Mouse (Mus musculus) stomach, embryonic 14.5 days (tissue): Measurements from ENCODE around the gene Olfr1414. TPM values are rescaled to one million over a fixed set of nuclear protein-coding genes. Genes with fewer than 3 reads are reported as not detected.
"Not testable (repeated sequence)": the region's sequence is repeated elsewhere in the genome, so short reads cannot be mapped to it uniquely, and the experiment has no call there.

Experiments used
- ATAC-seq: fragments of 200-750 bp; cut with Nextera tagmentation; 2 replicates; pipeline ENCODE4 v1.8.0; 2017; ENCODE audit warnings: low read depth, moderate TSS enrichment; ENCODE audit not compliant: insufficient number of reproducible peaks, insufficient read depth, low FRiP score
- H3K27ac ChIP-seq: fragments of 300-500 bp; sonication (generic); 2 replicates; pipeline ENCODE4 v1.5.1; 2014; ENCODE audit warnings: mild to moderate bottlenecking, low read length, moderate library complexity, mixed read lengths
- H3K27me3 ChIP-seq: fragments of 300-500 bp; sonication (generic); 2 replicates; pipeline ENCODE4 v1.6.1; 2014; ENCODE audit warnings: low read length, control low read depth, mixed read lengths; ENCODE audit not compliant: control insufficient read depth, insufficient read depth
- H3K36me3 ChIP-seq: fragments of 300-500 bp; sonication (generic); 2 replicates; pipeline ENCODE4 v1.6.1; 2014; ENCODE audit warnings: mild to moderate bottlenecking, control low read depth, low read length, moderate library complexity, mixed read lengths; ENCODE audit not compliant: control insufficient read depth, insufficient read depth
- H3K4me1 ChIP-seq: fragments of 300-500 bp; sonication (generic); 2 replicates; pipeline ENCODE4 v1.6.1; 2014; ENCODE audit warnings: low read length, control low read depth, mixed read lengths; ENCODE audit not compliant: control insufficient read depth, insufficient read depth
- H3K4me2 ChIP-seq: fragments of 300-500 bp; sonication (generic); replicated peaks from 2 replicates; pipeline ENCODE4 v1.6.1; 2014; ENCODE audit warnings: low read depth, low read length, control low read depth
- H3K4me3 ChIP-seq: fragments of 300-500 bp; sonication (generic); 2 replicates; pipeline ENCODE4 v1.5.1; 2014; ENCODE audit warnings: low read depth, low read length, control low read depth
- H3K9ac ChIP-seq: fragments of 300-500 bp; sonication (generic); replicated peaks from 2 replicates; pipeline ENCODE4 v1.6.1; 2014; ENCODE audit warnings: low read depth, mild to moderate bottlenecking, control low read depth, low read length, moderate library complexity, mixed read lengths
- H3K9me3 ChIP-seq: fragments of 300-500 bp; sonication (generic); 2 replicates; pipeline ENCODE4 v1.6.1; 2016; ENCODE audit warnings: low read depth, low read length, control low read depth; ENCODE audit not compliant: control insufficient read depth
- WGBS: fragments of 180-500 bp; shearing (Covaris S2); extraction: QIAGEN DNeasy Blood & Tissue Kit; methylation state at CpG from one replicate; pipeline ENCODE4 v1.1.7; 2014; 5-methylcytosine and 5-hydroxymethylcytosine counted together
- polyA plus RNA-seq: library from polyadenylated mRNA; unstranded; fragments of >200 nt; fragmentation: Nextera tagmentation; extraction: Ambion mirVana; gene quantifications from 2 replicates; pipeline ENCODE4 v1.2.1, GENCODE M21; 2014

Olfr1414 gene
- polyA plus RNA-seq: not detected in 2 replicates

DNA sequence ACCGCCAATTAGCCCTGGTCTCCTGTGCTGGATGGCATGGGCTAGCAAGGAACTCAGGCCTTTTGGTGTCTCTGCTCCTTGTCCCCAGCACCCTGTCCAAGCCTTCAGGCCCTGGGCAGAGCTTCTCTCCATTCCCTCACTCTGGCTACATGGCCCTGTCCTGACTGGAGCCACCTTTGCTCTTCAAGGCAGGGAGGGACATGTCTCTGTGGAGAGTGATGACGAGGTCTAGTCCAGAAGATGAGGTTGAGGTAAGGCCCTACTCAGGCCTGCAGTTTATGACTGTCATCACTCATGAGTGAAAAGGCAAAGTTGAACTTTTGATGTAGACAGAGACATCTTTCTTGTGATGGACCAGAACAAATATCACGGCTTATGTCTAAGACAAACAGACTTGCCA is at the start of gene Olfr1414:
Gene Olfr1414, minus strand, starts transcription at position 101 of the 400 bp plus-strand sequence.
- WGBS: 70% methylated on average over 3 of the region's 3 CpGs
- no peak for ATAC-seq
- H3K27ac ChIP-seq: no peak within 1 kb of the TSS

DNA sequence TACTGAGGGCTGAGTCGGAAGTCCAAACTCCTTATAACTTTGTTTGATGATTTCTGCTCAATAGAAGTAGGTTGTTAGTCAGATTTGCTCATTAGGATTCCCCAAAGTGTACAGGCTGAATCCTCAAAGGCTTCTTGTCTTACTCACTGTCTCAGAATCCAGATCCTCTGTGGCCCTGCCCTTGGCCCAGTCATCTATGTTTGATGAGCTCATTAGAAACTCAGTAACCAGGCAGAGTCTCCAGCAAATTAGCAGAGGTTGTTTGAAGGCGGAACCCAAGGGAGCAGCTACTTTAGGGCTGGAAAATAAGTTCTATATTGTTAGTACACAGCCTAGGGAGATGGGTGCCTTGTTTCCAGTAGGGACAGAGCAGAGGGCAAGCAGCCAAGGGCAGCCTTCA is 27.5 kb upstream of the Olfr1414 start:
- H3K27ac ChIP-seq: no peak overlapping the region
- 81% methylated on average over 2 of the region's 2 CpGs for WGBS
- ATAC-seq: no peak

More for the DNA sequence above, at the start of gene Olfr1414:
- Histone ChIP-seq H3K9ac (no peak within 1 kb of the TSS), H3K36me3 (no peaks in the 10 kb centered on the region), H3K4me1 (no peaks in the 10 kb centered on the region), H3K4me2 (no peak within 1 kb of the TSS), H3K9me3 (no peaks in the 10 kb centered on the region), H3K4me3 (no peak within 1 kb of the TSS), H3K27me3 (no peaks in the 10 kb centered on the region)

DNA sequence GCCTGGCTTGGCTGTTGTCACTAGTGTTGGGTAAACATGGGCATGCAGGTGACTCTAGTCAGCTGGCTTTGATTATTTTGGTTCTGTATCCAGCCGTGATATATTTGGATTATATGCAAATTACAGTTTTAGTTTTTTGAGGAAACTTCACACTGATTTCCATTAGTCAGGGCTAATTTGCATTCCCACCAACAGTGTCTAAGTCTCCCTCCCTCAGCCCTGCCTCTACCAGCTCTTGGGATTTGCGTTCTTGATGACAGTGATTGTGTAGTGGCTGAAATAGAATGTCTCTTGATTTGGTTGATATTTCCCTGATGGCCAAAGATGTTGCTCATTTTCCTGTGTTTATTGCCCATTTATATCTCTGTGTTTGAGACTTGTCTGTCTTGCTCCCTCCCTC is 20.6 kb upstream of the Olfr1414 start:
- no peak overlapping the region for H3K9ac ChIP-seq
- 48% methylated on average over 2 of the region's 2 CpGs for WGBS
- H3K36me3 ChIP-seq: no peaks in the 10 kb centered on the region
- H3K4me2 ChIP-seq: no peak overlapping the region
- ATAC-seq: no peak
- H3K9me3 ChIP-seq: no peaks in the 10 kb centered on the region
- no peaks in the 10 kb centered on the region for H3K27me3 ChIP-seq
- H3K4me3 ChIP-seq: no peak overlapping the region
- H3K4me1 ChIP-seq: no peaks in the 10 kb centered on the region
- H3K27ac ChIP-seq: no peak overlapping the region

More for the DNA sequence above, 27.5 kb upstream of the Olfr1414 start:
- H3K4me3 ChIP-seq: no peak overlapping the region
- no peaks in the 10 kb centered on the region for H3K27me3 ChIP-seq
- H3K9me3 ChIP-seq: no peaks in the 10 kb centered on the region
- no peaks in the 10 kb centered on the region for H3K36me3 ChIP-seq
- H3K4me1 ChIP-seq: no peaks in the 10 kb centered on the region
- no peak overlapping the region for H3K9ac ChIP-seq
- no peak overlapping the region for H3K4me2 ChIP-seq

DNA sequence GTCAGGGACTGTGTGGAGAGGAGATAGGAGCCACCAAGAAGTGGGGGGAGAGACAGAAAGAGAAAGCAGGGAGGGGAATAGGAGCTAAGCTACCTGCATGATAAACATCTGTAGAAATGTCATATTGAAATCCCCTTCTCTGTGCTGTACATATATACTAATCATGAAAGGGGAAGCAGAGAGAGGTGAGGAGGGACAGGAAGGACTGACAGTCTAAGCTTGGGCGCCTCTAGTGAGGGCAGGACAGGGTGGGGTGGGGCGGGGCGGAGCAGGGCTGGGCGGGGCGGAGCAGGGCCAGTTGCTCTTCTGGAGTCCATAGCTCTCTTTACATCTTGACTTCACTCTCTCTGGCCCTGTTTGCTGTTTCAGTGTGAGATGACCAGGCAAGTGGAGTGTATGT is 18.5 kb upstream of the Olfr1414 start:
- ATAC-seq: no peak
- Histone ChIP-seq H3K4me2 (no peak overlapping the region), H3K36me3 (no peaks in the 10 kb centered on the region), H3K27me3 (no peaks in the 10 kb centered on the region), H3K9ac (no peak overlapping the region), H3K4me3 (no peak overlapping the region), H3K27ac (no peak overlapping the region), H3K4me1 (no peaks in the 10 kb centered on the region), H3K9me3 (no peaks in the 10 kb centered on the region)
- WGBS: 27% methylated on average over 5 of the region's 5 CpGs

DNA sequence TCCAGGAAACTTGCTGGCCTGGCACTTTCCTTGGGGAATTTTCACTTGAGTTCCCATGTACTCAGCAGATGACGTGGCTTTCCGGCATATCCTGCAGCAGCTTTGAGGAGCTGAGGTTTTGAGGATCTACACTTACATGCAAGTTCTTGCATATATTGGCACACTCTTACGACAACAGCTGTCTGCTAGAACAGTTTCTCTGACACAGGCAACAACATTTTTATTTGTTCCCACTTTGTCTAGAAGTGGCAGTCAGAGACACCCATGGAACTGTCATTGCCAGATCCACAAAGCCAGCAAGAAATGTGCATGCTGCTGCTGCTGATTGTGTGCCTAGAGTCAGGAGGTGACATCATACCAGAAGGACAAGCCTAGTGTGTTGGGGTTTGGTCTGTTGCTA is 5.3 kb upstream of the Olfr1414 start:
- ATAC-seq: no peak
- Histone ChIP-seq H3K4me2 (no peak overlapping the region), H3K9me3 (no peaks in the 10 kb centered on the region), H3K27me3 (no peaks in the 10 kb centered on the region), H3K4me3 (no peak overlapping the region), H3K4me1 (no peaks in the 10 kb centered on the region), H3K27ac (no peak overlapping the region), H3K9ac (no peak overlapping the region), H3K36me3 (no peaks in the 10 kb centered on the region)
- 84% methylated on average over 3 of the region's 3 CpGs for WGBS

DNA sequence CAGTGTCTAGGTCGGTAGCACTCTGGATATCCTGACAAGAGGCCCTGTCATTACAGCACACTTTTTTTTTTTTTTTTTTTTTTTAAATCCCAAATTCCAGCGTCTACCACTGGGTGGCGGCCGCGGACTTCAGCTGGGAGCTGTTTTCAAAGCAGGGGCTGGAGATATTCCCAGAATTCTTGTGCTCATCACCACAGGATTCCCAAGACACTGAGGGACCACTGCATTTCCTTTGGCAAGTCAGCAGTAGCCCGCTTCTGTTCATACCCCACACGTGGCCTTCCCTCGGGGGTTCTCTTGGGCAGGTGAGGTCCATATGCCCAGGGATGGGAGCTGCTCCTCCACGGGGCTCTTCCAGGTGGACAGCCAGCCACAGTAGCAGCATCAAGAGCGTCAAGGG is 2.9 kb upstream of the Olfr1414 start:
- Histone ChIP-seq H3K9ac (no peak overlapping the region), H3K4me1 (no peaks in the 10 kb centered on the region), H3K27ac (no peak overlapping the region), H3K36me3 (no peaks in the 10 kb centered on the region), H3K4me2 (no peak overlapping the region), H3K4me3 (no peak overlapping the region), H3K9me3 (no peaks in the 10 kb centered on the region), H3K27me3 (no peaks in the 10 kb centered on the region)
- WGBS: 18% methylated on average over 10 of the region's 10 CpGs
- ATAC-seq: no peak

DNA sequence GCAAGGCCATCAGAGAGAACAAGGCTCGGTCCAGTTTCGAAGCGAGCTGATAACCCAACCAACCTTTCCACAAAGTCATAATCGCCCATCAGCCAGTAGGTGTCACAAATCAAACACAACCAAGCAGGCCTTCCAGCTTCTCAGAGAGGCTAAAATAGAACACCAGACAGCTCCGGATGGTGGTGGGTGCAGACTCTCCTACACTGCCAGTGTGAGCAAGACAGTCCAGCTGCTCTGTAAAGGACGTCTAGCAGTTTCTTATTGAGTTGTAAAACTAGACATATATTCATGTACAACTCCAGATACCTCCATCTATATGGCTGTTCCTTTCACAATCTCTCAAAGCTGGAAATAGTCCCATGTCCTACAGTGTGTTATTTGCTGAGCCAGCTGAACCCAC is 585 bp upstream of the Olfr1414 start:
- Histone ChIP-seq H3K27me3 (no peaks in the 10 kb centered on the region), H3K9me3 (no peaks in the 10 kb centered on the region), H3K4me1 (no peaks in the 10 kb centered on the region), H3K4me3 (no peak overlapping the region), H3K27ac (no peak overlapping the region), H3K4me2 (no peak overlapping the region), H3K36me3 (no peaks in the 10 kb centered on the region), H3K9ac (no peak overlapping the region)
- ATAC-seq: no peak
- 83% methylated on average over 6 of the region's 6 CpGs for WGBS

DNA sequence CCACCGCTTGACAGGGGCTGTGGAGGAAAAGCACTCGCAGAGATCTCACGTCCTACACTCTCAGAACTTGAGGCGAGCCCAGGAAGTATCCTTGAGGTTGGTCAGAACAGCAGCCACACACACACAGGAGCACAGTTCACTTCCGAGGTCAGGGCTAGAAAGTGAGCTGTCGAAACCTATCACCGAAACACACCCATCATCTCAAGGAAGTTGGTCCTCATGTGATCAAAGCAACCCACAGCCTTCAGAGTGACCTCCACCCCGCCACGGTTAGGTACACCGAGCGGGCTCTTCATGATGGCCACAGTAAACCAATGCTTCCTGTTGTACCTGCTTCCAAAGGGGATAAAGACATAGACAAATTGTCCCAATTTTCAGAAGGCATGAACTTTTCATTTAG is 3.1 kb downstream of the Olfr1414 start:
- Histone ChIP-seq H3K9me3 (no peaks in the 10 kb centered on the region), H3K9ac (no peak overlapping the region), H3K4me1 (no peaks in the 10 kb centered on the region), H3K4me3 (no peak overlapping the region), H3K4me2 (no peak overlapping the region), H3K36me3 (no peaks in the 10 kb centered on the region), H3K27ac (no peak overlapping the region), H3K27me3 (no peaks in the 10 kb centered on the region)
- no peak for ATAC-seq
- 77% methylated on average over 11 of the region's 11 CpGs for WGBS

DNA sequence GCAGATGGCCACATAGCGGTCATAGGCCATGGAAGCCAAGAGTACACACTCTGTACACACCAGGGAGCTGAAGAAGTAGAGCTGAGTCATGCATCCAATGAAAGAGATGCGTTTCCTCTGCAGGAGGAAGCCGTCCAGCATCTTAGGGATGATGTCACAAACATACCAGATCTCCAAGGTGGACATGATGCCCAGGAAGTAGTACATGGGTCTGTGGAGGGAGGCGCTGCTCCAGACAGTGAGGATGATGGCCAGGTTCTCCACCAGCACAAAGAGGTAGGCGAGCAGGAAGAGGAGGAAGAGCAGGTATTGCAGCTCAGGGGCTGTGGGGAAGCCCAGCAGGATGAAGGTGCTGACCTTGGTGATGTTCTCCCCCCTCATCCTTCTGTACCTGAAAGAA is 6.8 kb downstream of the Olfr1414 start:
- not testable (repeated sequence) for H3K27ac ChIP-seq, H3K4me1 ChIP-seq, H3K9me3 ChIP-seq, H3K9ac ChIP-seq, H3K27me3 ChIP-seq, H3K4me2 ChIP-seq, ATAC-seq, H3K4me3 ChIP-seq, H3K36me3 ChIP-seq
- 91% methylated on average over 4 of the region's 5 CpGs for WGBS
